ENCODE assay signal across 8 mouse cellular contexts in genomic region chr7:13046084-13046483, GRCm38 (mm10). TPM values are rescaled to one million over a fixed set of nuclear protein-coding genes. Genes with fewer than 3 reads are reported as not detected.
DNase-seq lines count a peak whose midpoint lies in the region; ATAC-seq and TF ChIP-seq lines count a peak whose summit lies in the region.

No protein-coding gene starts in this region.

- TF ChIP-seq CTCF in Patski (IDR thresholded peaks at IDR 0.05): peak; percentile 93

- peak; percentile 66 to 93 for DNase-seq in adrenal gland, adult (ENCODE audit: inconsistent age in 2 of 2, low spot score in 1 of 2)
- DNase-seq in adrenal gland, postnatal 4 days (ENCODE audit: low spot score in 2 of 2): no peak
- DNase-seq in Patski (ENCODE audit: low read depth, low spot score): no peak
- DNase-seq in embryo, embryonic 10 days (ENCODE audit: low spot score): peak; percentile 80
- DNase-seq in heart, postnatal 14 days: peak; percentile 63 to 76
- DNase-seq in limb, embryonic 11.5 days (ENCODE audit: low spot score): peak; percentile 73
- peak; percentile 74 for DNase-seq in testis, postnatal 10 days (ENCODE audit: low spot score)

- H3K4me2 ChIP-seq in limb, embryonic 11.5 days (ENCODE audit: low read depth, severe bottlenecking): no peak overlapping the region
- H3K4me2 ChIP-seq in midbrain, embryonic 12.5 days (replicated peaks): no peak overlapping the region

- intact Hi-C loops in heart, postnatal 14 days (cut with DNase I): loop anchor here (1.0 kb wide), 1 partner anchor 37 kb away; no protein-coding TSS in a partner anchor

- 17% methylated on average over 2 of the region's 2 CpGs for WGBS in limb, embryonic 11.5 days
- WGBS in midbrain, embryonic 12.5 days: 6% methylated on average over 2 of the region's 2 CpGs

- H3K36me3 ChIP-seq in limb, embryonic 11.5 days (ENCODE audit: control insufficient read depth, insufficient read depth, low read length): no peaks in the 10 kb centered on the region
- no peaks in the 10 kb centered on the region for H3K36me3 ChIP-seq in midbrain, embryonic 12.5 days

- no peak overlapping the region for H3K9ac ChIP-seq in limb, embryonic 11.5 days (ENCODE audit: low read length)
- no peak overlapping the region for H3K9ac ChIP-seq in midbrain, embryonic 12.5 days (replicated peaks)

- H3K27ac ChIP-seq in limb, embryonic 11.5 days (replicated peaks; ENCODE audit: low read depth, low read length): no peak overlapping the region
- H3K27ac ChIP-seq in midbrain, embryonic 12.5 days (replicated peaks): no peak overlapping the region

- ATAC-seq in Patski: peak; percentile 46
- peak; percentile 47; the same call in 1 of the 2 replicates for ATAC-seq in limb, embryonic 11.5 days (ENCODE audit: insufficient number of reproducible peaks, low FRiP score, low TSS enrichment, low read depth)
- peak; percentile 50 for ATAC-seq in midbrain, embryonic 12.5 days (ENCODE audit: low FRiP score, low read depth)

- peaks cover 12% of the 10 kb centered on the region; the same call in 1 of the 2 replicates for H3K9me3 ChIP-seq in limb, embryonic 11.5 days (ENCODE audit: control insufficient read depth, low read length)
- peaks cover 6% of the 10 kb centered on the region; the same call in 1 of the 2 replicates for H3K9me3 ChIP-seq in midbrain, embryonic 12.5 days

- H3K4me3 ChIP-seq in limb, embryonic 11.5 days (ENCODE audit: low read depth, low read length): no peak overlapping the region
- no peak overlapping the region for H3K4me3 ChIP-seq in midbrain, embryonic 12.5 days

- H3K27me3 ChIP-seq in Patski: no peaks in the 10 kb centered on the region
- peaks cover 36% of the 10 kb centered on the region for H3K27me3 ChIP-seq in limb, embryonic 11.5 days (ENCODE audit: control insufficient read depth, insufficient read depth, low read length)
- H3K27me3 ChIP-seq in midbrain, embryonic 12.5 days: peaks cover 47% of the 10 kb centered on the region

- POLR2A ChIA-PET in Patski (lab: Charles Lee): no interaction called here

- CTCF ChIA-PET in Patski (lab: Charles Lee): interaction anchor here (1.2 to 3.5 kb wide), 2 partner anchors 36 to 171 kb away, joined by 3 to 12 read pairs; partner anchors contain the start of gene Zbtb45

- H3K4me1 ChIP-seq in limb, embryonic 11.5 days (ENCODE audit: control insufficient read depth, insufficient read depth, low read length): no peaks in the 10 kb centered on the region
- peaks cover 14% of the 10 kb centered on the region for H3K4me1 ChIP-seq in midbrain, embryonic 12.5 days

- in situ Hi-C loops in Patski (cut with MboI; ENCODE audit: low pct_unique_long_range_greater_than_20kb): loop anchor here (5.0 kb wide), 1 partner anchor 34 kb away; the partner anchor contains the start of gene Zbtb45

RNA-seq across cellular contexts. Expression of gene Ube2m, which starts 8.0 kb away (rescaled TPM):
- 100 to 1,000 TPM; 168 to 181 TPM for total RNA-seq in adrenal gland, postnatal 4 days (2021)
- 222 TPM for polyA plus RNA-seq in Patski (2021)
- 100 to 1,000 TPM; 179 TPM for total RNA-seq in heart, postnatal 14 days (2021)
- polyA plus RNA-seq in limb, embryonic 11.5 days (2014; fragmentation: Nextera tagmentation; extraction: Ambion mirVana): 199 TPM in 2 replicates
- 143 and 149 TPM in 2 replicates for polyA plus RNA-seq in midbrain, embryonic 12.5 days (2016; fragmentation: Nextera tagmentation; extraction: Ambion mirVana)

RNA-seq across cellular contexts. Expression of gene Mzf1, which starts 8.5 kb away (rescaled TPM):
- total RNA-seq in adrenal gland, postnatal 4 days (2021): 1 to 10 TPM; 5.5 to 6.0 TPM
- polyA plus RNA-seq in Patski (2021): 5.6 TPM
- 1 to 10 TPM in 1 of 2 experiments, under 1 TPM in 1; 0.73 to 1.0 TPM for total RNA-seq in heart, postnatal 14 days (2021)
- polyA plus RNA-seq in limb, embryonic 11.5 days (2014; fragmentation: Nextera tagmentation; extraction: Ambion mirVana): 2.3 TPM in 2 replicates
- 5.2 and 5.3 TPM in 2 replicates for polyA plus RNA-seq in midbrain, embryonic 12.5 days (2016; fragmentation: Nextera tagmentation; extraction: Ambion mirVana)

RNA-seq across cellular contexts. Expression of gene Chmp2a, which starts 11.5 kb away (rescaled TPM):
- 100 to 1,000 TPM; 181 to 189 TPM for total RNA-seq in adrenal gland, postnatal 4 days (2021)
- polyA plus RNA-seq in Patski (2021): 215 TPM
- total RNA-seq in heart, postnatal 14 days (2021): 100 to 1,000 TPM; 129 to 130 TPM
- 84.2 and 93.8 TPM in 2 replicates for polyA plus RNA-seq in limb, embryonic 11.5 days (2014; fragmentation: Nextera tagmentation; extraction: Ambion mirVana)
- polyA plus RNA-seq in midbrain, embryonic 12.5 days (2016; fragmentation: Nextera tagmentation; extraction: Ambion mirVana): 139 and 150 TPM in 2 replicates

RNA-seq across cellular contexts. Expression of gene Zbtb45, which starts 36.2 kb away (rescaled TPM):
- 10 to 100 TPM; 18.4 to 18.5 TPM for total RNA-seq in adrenal gland, postnatal 4 days (2021)
- polyA plus RNA-seq in Patski (2021): 21.8 TPM
- 1 to 10 TPM; 8.4 to 9.2 TPM for total RNA-seq in heart, postnatal 14 days (2021)
- 30.6 and 31.5 TPM in 2 replicates for polyA plus RNA-seq in limb, embryonic 11.5 days (2014; fragmentation: Nextera tagmentation; extraction: Ambion mirVana)
- 36.6 and 37.1 TPM in 2 replicates for polyA plus RNA-seq in midbrain, embryonic 12.5 days (2016; fragmentation: Nextera tagmentation; extraction: Ambion mirVana)

RNA-seq across cellular contexts. Expression of gene Trim28, which starts 47.2 kb away (rescaled TPM):
- 100 to 1,000 TPM; 392 to 400 TPM for total RNA-seq in adrenal gland, postnatal 4 days (2021)
- 447 TPM for polyA plus RNA-seq in Patski (2021)
- total RNA-seq in heart, postnatal 14 days (2021): 100 to 1,000 TPM; 115 TPM
- 610 and 647 TPM in 2 replicates for polyA plus RNA-seq in limb, embryonic 11.5 days (2014; fragmentation: Nextera tagmentation; extraction: Ambion mirVana)
- 376 and 420 TPM in 2 replicates for polyA plus RNA-seq in midbrain, embryonic 12.5 days (2016; fragmentation: Nextera tagmentation; extraction: Ambion mirVana)

Comparison
In these comparisons a context has a peak if more than half of its experiments do, and no peak if none do; other contexts are left out.
1. DNase-seq: peak in adrenal gland, adult (2 of 2), embryo, embryonic 10 days (single experiment), heart, postnatal 14 days (2 of 2), limb, embryonic 11.5 days (single experiment) and testis, postnatal 10 days (single experiment); none in adrenal gland, postnatal 4 days (0 of 2) and Patski (single experiment).
2. Peak in every context shown above with its lines, with median percentiles within 50 percentile points of each other: ATAC-seq.